Comparison of ENCODE assay signal across 13 mouse cellular contexts in genomic region chr1:157054659-157055058, GRCm38 (mm10). TPM values are rescaled to one million over a fixed set of nuclear protein-coding genes. Genes with fewer than 3 reads are reported as not detected.
A peak's percentile ranks its signal among the peaks of the same experiment; 100 is the strongest.
DNase-seq lines count a peak whose midpoint lies in the region; ATAC-seq and TF ChIP-seq lines count a peak whose summit lies in the region.
"Had no signal": no experiment of that assay in that cellular context is flagged by ENCODE, and none has a peak within 500 bp of the region (broad histone marks: within the 10 kb centered on the region; RNA-seq: fewer than 3 reads in every experiment).

No protein-coding gene starts in this region.

- H3K4me2 ChIP-seq in liver, embryonic 11.5 days: peak overlapping the region; percentile 33
- H3K4me2 ChIP-seq in forebrain, embryonic 13.5 days: peak overlapping the region; percentile 33
- no peak overlapping the region for H3K4me2 ChIP-seq in hindbrain, embryonic 15.5 days
- H3K4me2 ChIP-seq in midbrain, postnatal 0 days (ENCODE audit: low read depth, low read length, poor library complexity, severe bottlenecking): peak overlapping the region; percentile 9; the same call in 1 of the 2 replicates

- H3K27me3 ChIP-seq in liver, embryonic 11.5 days (replicated peaks; ENCODE audit: control insufficient read depth, insufficient read depth, low read length): no peaks in the 10 kb centered on the region
- no peaks in the 10 kb centered on the region for H3K27me3 ChIP-seq in forebrain, embryonic 13.5 days
- H3K27me3 ChIP-seq in hindbrain, embryonic 15.5 days: no peaks in the 10 kb centered on the region
- no peaks in the 10 kb centered on the region for H3K27me3 ChIP-seq in midbrain, postnatal 0 days (ENCODE audit: insufficient read depth, low read length)
- H3K27me3 ChIP-seq in kidney, adult 2 months (replicated peaks; ENCODE audit: control insufficient read depth, insufficient read depth, low read length): no peaks in the 10 kb centered on the region

- TF ChIP-seq CTCF in midbrain, postnatal 0 days (IDR thresholded peaks at IDR 0.05): no peak
- no peak for TF ChIP-seq CTCF in kidney, adult 2 months (conservative IDR thresholded peaks at IDR 0.05; ENCODE audit: insufficient read depth, insufficient read length, low read depth, low read length)

- no peaks in the 10 kb centered on the region for H3K9me3 ChIP-seq in liver, embryonic 11.5 days (ENCODE audit: control insufficient read depth, low read length)
- no peaks in the 10 kb centered on the region for H3K9me3 ChIP-seq in forebrain, embryonic 13.5 days (replicated peaks)
- H3K9me3 ChIP-seq in hindbrain, embryonic 15.5 days: no peaks in the 10 kb centered on the region
- H3K9me3 ChIP-seq in midbrain, postnatal 0 days (ENCODE audit: low read length): no peaks in the 10 kb centered on the region

- ATAC-seq in liver, embryonic 11.5 days (replicated peaks; ENCODE audit: low FRiP score): no peak
- no peak; the same call in 1 of the 2 replicates for ATAC-seq in forebrain, embryonic 13.5 days
- no peak for ATAC-seq in hindbrain, embryonic 15.5 days (ENCODE audit: low FRiP score, low read depth)
- no peak for ATAC-seq in midbrain, postnatal 0 days (ENCODE audit: low FRiP score)

- no peak for TF ChIP-seq POLR2A in kidney, adult 2 months (IDR thresholded peaks at IDR 0.05; ENCODE audit: low read depth, low read length)

- no peaks in the 10 kb centered on the region for H3K36me3 ChIP-seq in liver, embryonic 11.5 days (ENCODE audit: control insufficient read depth, insufficient read depth, low read length)
- no peaks in the 10 kb centered on the region for H3K36me3 ChIP-seq in forebrain, embryonic 13.5 days (ENCODE audit: poor library complexity, severe bottlenecking)
- no peaks in the 10 kb centered on the region for H3K36me3 ChIP-seq in hindbrain, embryonic 15.5 days
- no peaks in the 10 kb centered on the region for H3K36me3 ChIP-seq in midbrain, postnatal 0 days (ENCODE audit: insufficient read depth, low read length)
- H3K36me3 ChIP-seq in kidney, adult 2 months (ENCODE audit: control insufficient read depth, insufficient read depth, low read length): no peaks in the 10 kb centered on the region

- H3K9ac ChIP-seq in liver, embryonic 11.5 days (ENCODE audit: low read depth, low read length): no peak overlapping the region
- no peak overlapping the region for H3K9ac ChIP-seq in forebrain, embryonic 13.5 days
- H3K9ac ChIP-seq in hindbrain, embryonic 15.5 days: no peak overlapping the region
- H3K9ac ChIP-seq in midbrain, postnatal 0 days (replicated peaks; ENCODE audit: low read length, poor library complexity, severe bottlenecking): no peak overlapping the region

- H3K4me1 ChIP-seq in liver, embryonic 11.5 days (replicated peaks; ENCODE audit: control insufficient read depth, insufficient read depth, low read length): peaks cover 25% of the 10 kb centered on the region
- H3K4me1 ChIP-seq in forebrain, embryonic 13.5 days: peaks cover 26% of the 10 kb centered on the region
- peaks cover 29% of the 10 kb centered on the region for H3K4me1 ChIP-seq in hindbrain, embryonic 15.5 days (replicated peaks)
- peaks cover 4% of the 10 kb centered on the region; the same call in 1 of the 2 replicates for H3K4me1 ChIP-seq in midbrain, postnatal 0 days (ENCODE audit: insufficient read depth, low read length)
- H3K4me1 ChIP-seq in kidney, adult 2 months (ENCODE audit: control insufficient read depth, insufficient read depth, low read length): no peaks in the 10 kb centered on the region

- H3K27ac ChIP-seq in liver, embryonic 11.5 days (ENCODE audit: low read depth, low read length): peak overlapping the region; percentile 69; the same call in 1 of the 2 replicates
- peak overlapping the region; percentile 83 for H3K27ac ChIP-seq in forebrain, embryonic 13.5 days
- peak overlapping the region; percentile 78 for H3K27ac ChIP-seq in hindbrain, embryonic 15.5 days (replicated peaks)
- peak overlapping the region; percentile 82 for H3K27ac ChIP-seq in midbrain, postnatal 0 days (ENCODE audit: low read depth, low read length)
- no peak overlapping the region for H3K27ac ChIP-seq in kidney, adult 2 months (ENCODE audit: insufficient read depth, low read depth, low read length)

- DNase-seq in liver, embryonic 11.5 days (ENCODE audit: low spot score): no peak
- no peak for DNase-seq in liver
- peak; percentile 47 for DNase-seq in midbrain, postnatal 0 days (ENCODE audit: low spot score)
- no peak for DNase-seq in kidney, adult 2 months
- no peak for DNase-seq in spleen, postnatal 14 days (ENCODE audit: low spot score in 2 of 2)
- DNase-seq: kidney, postnatal 14 days; lung, postnatal 4 days; thymus, adult 18-20 months had no signal

- no peak overlapping the region for H3K4me3 ChIP-seq in liver, embryonic 11.5 days (ENCODE audit: low read depth, low read length)
- H3K4me3 ChIP-seq in forebrain, embryonic 13.5 days: no peak overlapping the region
- no peak overlapping the region for H3K4me3 ChIP-seq in hindbrain, embryonic 15.5 days
- H3K4me3 ChIP-seq in midbrain, postnatal 0 days (ENCODE audit: low read depth, low read length): no peak overlapping the region
- H3K4me3 ChIP-seq in kidney, adult 2 months (ENCODE audit: insufficient read depth, low read depth, low read length): no peak overlapping the region

- 73% methylated on average over 7 of the region's 7 CpGs for WGBS in liver, embryonic 11.5 days
- WGBS in forebrain, embryonic 13.5 days: 56% methylated on average over 7 of the region's 7 CpGs
- WGBS in hindbrain, embryonic 15.5 days: 41% methylated on average over 7 of the region's 7 CpGs
- 33% methylated on average over 7 of the region's 7 CpGs for WGBS in midbrain, postnatal 0 days
- 79% methylated on average over 7 of the region's 7 CpGs for WGBS in kidney, adult 2 months

RNA-seq across cellular contexts. Expression of gene Tex35, which starts 53.8 kb away (rescaled TPM):
- polyA plus RNA-seq in liver, embryonic 11.5 days (2014; fragmentation: Nextera tagmentation; extraction: Ambion mirVana): not detected in 2 replicates
- not detected in 2 replicates for polyA plus RNA-seq in forebrain, embryonic 13.5 days (2015; fragmentation: Nextera tagmentation; extraction: Ambion mirVana)
- polyA plus RNA-seq in hindbrain, embryonic 15.5 days (2015; fragmentation: Nextera tagmentation; extraction: Ambion mirVana): not detected in 2 replicates
- not detected in 2 replicates for total RNA-seq in midbrain, postnatal 0 days (2014; rRNA removed)
- polyA plus RNA-seq in midbrain, postnatal 0 days (2015; fragmentation: Nextera tagmentation; extraction: Ambion mirVana): not detected in 2 replicates
- 0.12 and 0.13 TPM in 2 replicates for polyA plus RNA-seq in kidney, adult 2 months (2012; rRNA removed)
- total RNA-seq: granulocyte monocyte progenitor cell, adult 5-6 weeks; neutrophil, adult 5-6 weeks had no signal
- polyA plus RNA-seq: cortical plate, adult 2 months had no signal
